Mouse (Mus musculus) myocyte (in vitro differentiated cells): ENCODE data around the gene Klhl30.

Experiments used
- CEBPB ChIP-seq: IDR thresholded peaks from 2 replicates; pipeline ENCODE4 v1.6.1; 2011; ENCODE audit warnings: mild to moderate bottlenecking, moderate library complexity; ENCODE audit not compliant: poor library complexity, insufficient read depth, severe bottlenecking
- E2F4 ChIP-seq: IDR thresholded peaks from one replicate; pipeline ENCODE4 v1.6.1; 2011; ENCODE audit warnings: mild to moderate bottlenecking, control low read depth, moderate library complexity; ENCODE audit not compliant: insufficient read depth
- MAX ChIP-seq: IDR thresholded peaks from one replicate; pipeline ENCODE4 v1.6.1; 2011; ENCODE audit warnings: low read depth, mild to moderate bottlenecking, control low read depth
- MYOD1 ChIP-seq, 3 experiments: IDR thresholded peaks; one replicate each; pipeline ENCODE4 v1.6.1; 2011; ENCODE audit warnings: control low read depth in 2 of 3, low read depth in 2 of 3, mild to moderate bottlenecking in 2 of 3, moderate library complexity in 1 of 3; ENCODE audit not compliant: insufficient read length in 2 of 3, control insufficient read depth in 1 of 3
- MYOG ChIP-seq, 3 experiments: IDR thresholded peaks; one replicate each; pipeline ENCODE4 v1.6.1; 2011; ENCODE audit warnings: control low read depth in 2 of 3, low read depth in 2 of 3, mild to moderate bottlenecking in 2 of 3; ENCODE audit not compliant: insufficient read length in 2 of 3, control insufficient read depth in 1 of 3, insufficient read depth in 1 of 3
- POLR2A ChIP-seq: IDR thresholded peaks from one replicate; pipeline ENCODE4 v1.6.1; 2011; ENCODE audit warnings: low read depth, mild to moderate bottlenecking, control low read depth, moderate library complexity; ENCODE audit not compliant: insufficient read length
- POLR2AphosphoS2 ChIP-seq: IDR thresholded peaks from one replicate; pipeline ENCODE4 v1.6.1; 2011; ENCODE audit warnings: low read depth, control low read depth; ENCODE audit not compliant: insufficient read length
- REST ChIP-seq: IDR thresholded peaks from one replicate; pipeline ENCODE4 v1.6.1; 2011; ENCODE audit warnings: mild to moderate bottlenecking, control low read depth, moderate library complexity; ENCODE audit not compliant: insufficient read depth, insufficient read length
- SRF ChIP-seq: IDR thresholded peaks from one replicate; pipeline ENCODE4 v1.6.1; 2011; ENCODE audit warnings: low read depth; ENCODE audit not compliant: control insufficient read depth, insufficient read length
- TCF12 ChIP-seq: IDR thresholded peaks from one replicate; pipeline ENCODE4 v1.6.1; 2011; ENCODE audit warnings: mild to moderate bottlenecking, control low read depth; ENCODE audit not compliant: poor library complexity, insufficient read depth, severe bottlenecking
- TCF3 ChIP-seq: IDR thresholded peaks from one replicate; pipeline ENCODE4 v1.6.1; 2011; ENCODE audit warnings: low read depth, control low read depth; ENCODE audit not compliant: insufficient read length
- USF1 ChIP-seq: IDR thresholded peaks from one replicate; pipeline ENCODE4 v1.6.1; 2011; ENCODE audit warnings: low read depth, mild to moderate bottlenecking, control low read depth, moderate library complexity

DNA sequence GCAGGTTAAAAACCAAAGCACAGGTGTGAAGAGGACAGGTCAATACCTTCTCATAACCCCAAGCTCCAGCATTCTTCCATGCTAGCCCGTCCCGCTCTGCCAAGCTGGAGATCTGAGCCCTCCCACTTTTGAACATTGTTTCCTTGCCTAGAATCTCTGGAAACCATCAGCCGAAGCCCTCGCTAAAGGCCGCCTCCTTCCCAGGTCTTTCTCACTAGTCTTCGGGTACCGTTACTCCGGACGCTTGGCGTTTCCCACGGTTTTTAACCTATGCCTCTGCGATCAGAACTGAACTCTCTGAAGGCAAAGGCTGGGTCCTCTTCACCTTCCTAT lies 47.1 kb downstream of the Klhl30 start:
- TF ChIP-seq POLR2AphosphoS2 (no peak), MYOD1 (IDR thresholded peaks at IDR 0.05; ENCODE audit: control insufficient read depth in 1 of 3, insufficient read length in 2 of 3, low read depth in 2 of 3) (no peak), POLR2A (no peak), SRF (no peak), MAX (no peak), E2F4 (no peak), TCF12 (no peak), CEBPB (no peak), MYOG (IDR thresholded peaks at IDR 0.05; ENCODE audit: control insufficient read depth in 1 of 3, insufficient read depth in 1 of 3, insufficient read length in 2 of 3, low read depth in 2 of 3) (no peak), USF1 (no peak), TCF3 (no peak), REST (no peak)
